Mouse (Mus musculus) thymus, postnatal 14 days (tissue): ENCODE results near the gene Gm13697.
"Not testable (repeated sequence)": the region's sequence is repeated elsewhere in the genome, so short reads cannot be mapped to it uniquely, and the experiment has no call there.

Experiments used
- DNase-seq: peaks from one replicate; pipeline ENCODE4 v3.0.0; 2021

The Gm13697 gene

DNA sequence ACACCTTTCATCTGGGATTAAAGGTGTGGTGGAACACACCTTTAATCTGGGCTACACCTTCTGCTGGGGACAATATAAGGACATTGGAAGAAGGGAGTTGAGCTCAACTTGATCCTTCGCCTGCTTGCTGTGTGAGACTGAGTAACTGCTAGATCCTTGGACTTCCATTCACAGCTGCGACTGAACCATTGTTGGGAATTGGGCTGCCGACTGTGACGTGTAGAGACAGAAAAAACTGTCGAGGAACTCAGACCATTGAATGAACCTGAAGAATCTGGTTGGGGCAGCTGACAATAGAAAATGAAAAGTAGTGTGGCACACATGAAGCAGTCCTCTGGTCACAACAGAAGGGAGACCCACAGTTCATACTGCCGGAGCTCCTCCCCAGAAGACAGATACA lies at the start of gene Gm13697:
Gene Gm13697, plus strand, starts transcription at position 301 of the 400 bp plus-strand sequence.
- not testable (repeated sequence) for DNase-seq

DNA sequence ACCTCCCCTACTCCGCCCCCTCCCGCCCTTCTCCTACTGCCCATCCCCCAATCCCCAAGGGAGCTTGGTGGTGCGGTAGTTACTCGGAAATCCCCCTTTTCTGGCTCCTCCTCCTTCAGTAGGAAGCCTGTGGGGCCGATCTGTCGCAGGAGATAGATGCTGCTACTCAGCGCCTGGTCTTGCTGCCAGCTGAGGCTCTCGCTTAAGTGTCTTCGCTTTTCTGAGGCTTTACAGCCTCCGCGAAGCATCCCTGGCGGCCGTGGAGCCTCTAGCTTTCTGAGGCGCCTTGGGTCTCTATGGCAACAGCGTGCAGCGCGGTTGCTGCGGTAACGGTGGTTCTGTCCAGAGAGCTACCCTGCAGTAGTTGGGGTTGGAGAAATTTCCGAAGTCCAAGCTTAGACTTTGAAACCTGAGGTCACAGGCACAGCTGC lies 43.6 kb upstream of the Gm13697 start, which contains the start of gene Zswim2:
Gene Zswim2, minus strand, starts transcription at position 298 of the 431 bp plus-strand sequence.
- DNase-seq, result peak; percentile 26

DNA sequence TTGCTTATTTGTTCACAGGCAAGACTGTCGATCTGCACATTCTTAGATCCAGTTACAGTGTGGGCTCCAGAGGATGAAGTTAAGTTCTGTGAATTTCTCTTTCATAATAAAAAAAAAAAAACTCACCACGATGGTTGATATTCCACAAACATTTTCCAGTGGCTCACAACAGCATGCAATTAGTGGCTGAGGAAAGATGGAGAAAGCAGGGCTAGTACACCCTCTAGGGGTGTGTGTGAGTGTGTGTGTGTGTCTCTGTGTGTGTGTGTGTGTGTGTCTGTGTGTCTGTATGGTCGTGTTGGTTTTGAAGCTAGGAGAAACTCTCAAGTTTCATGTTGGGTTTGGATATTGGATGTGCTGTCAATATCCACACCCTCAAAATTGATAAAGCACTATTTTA lies 43.2 kb upstream of the Gm13697 start:
- DNase-seq, result no peak

DNA sequence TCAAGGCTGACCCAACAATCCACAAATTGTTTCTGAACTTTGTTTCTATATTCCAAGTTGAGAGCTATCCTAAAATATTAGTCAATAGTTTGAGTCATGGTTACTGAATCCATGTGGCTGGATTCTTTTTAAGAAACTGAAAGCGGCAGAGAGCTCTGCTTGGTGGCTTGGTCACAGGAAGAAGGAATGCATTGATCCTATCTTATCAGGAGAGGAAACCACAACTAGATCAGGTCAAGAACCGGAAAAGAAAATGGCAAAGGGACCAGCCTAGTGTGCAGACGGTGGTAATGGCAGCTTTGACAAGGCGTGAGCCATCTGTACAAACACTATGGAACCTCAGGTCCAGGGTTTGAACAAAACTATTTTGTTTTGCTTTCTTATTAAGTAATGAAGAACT lies 42.8 kb upstream of the Gm13697 start:
- DNase-seq, result no peak

DNA sequence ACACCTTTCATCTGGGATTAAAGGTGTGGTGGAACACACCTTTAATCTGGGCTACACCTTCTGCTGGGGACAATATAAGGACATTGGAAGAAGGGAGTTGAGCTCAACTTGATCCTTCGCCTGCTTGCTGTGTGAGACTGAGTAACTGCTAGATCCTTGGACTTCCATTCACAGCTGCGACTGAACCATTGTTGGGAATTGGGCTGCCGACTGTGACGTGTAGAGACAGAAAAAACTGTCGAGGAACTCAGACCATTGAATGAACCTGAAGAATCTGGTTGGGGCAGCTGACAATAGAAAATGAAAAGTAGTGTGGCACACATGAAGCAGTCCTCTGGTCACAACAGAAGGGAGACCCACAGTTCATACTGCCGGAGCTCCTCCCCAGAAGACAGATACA lies 29.1 kb upstream of the Gm13697 start, which contains the start of gene Gm13698:
Gene Gm13698, plus strand, starts transcription at position 301 of the 400 bp plus-strand sequence.
- DNase-seq, result not testable (repeated sequence)

DNA sequence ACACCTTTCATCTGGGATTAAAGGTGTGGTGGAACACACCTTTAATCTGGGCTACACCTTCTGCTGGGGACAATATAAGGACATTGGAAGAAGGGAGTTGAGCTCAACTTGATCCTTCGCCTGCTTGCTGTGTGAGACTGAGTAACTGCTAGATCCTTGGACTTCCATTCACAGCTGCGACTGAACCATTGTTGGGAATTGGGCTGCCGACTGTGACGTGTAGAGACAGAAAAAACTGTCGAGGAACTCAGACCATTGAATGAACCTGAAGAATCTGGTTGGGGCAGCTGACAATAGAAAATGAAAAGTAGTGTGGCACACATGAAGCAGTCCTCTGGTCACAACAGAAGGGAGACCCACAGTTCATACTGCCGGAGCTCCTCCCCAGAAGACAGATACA lies 23.3 kb upstream of the Gm13697 start, which contains the start of gene Gm13693:
Gene Gm13693, plus strand, starts transcription at position 301 of the 400 bp plus-strand sequence.
- not testable (repeated sequence) for DNase-seq

DNA sequence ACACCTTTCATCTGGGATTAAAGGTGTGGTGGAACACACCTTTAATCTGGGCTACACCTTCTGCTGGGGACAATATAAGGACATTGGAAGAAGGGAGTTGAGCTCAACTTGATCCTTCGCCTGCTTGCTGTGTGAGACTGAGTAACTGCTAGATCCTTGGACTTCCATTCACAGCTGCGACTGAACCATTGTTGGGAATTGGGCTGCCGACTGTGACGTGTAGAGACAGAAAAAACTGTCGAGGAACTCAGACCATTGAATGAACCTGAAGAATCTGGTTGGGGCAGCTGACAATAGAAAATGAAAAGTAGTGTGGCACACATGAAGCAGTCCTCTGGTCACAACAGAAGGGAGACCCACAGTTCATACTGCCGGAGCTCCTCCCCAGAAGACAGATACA lies 17.5 kb upstream of the Gm13697 start, which contains the start of gene Gm13695:
Gene Gm13695, plus strand, starts transcription at position 301 of the 400 bp plus-strand sequence.
- DNase-seq, result not testable (repeated sequence)

DNA sequence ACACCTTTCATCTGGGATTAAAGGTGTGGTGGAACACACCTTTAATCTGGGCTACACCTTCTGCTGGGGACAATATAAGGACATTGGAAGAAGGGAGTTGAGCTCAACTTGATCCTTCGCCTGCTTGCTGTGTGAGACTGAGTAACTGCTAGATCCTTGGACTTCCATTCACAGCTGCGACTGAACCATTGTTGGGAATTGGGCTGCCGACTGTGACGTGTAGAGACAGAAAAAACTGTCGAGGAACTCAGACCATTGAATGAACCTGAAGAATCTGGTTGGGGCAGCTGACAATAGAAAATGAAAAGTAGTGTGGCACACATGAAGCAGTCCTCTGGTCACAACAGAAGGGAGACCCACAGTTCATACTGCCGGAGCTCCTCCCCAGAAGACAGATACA lies 11.7 kb upstream of the Gm13697 start, which contains the start of gene Gm13696:
Gene Gm13696, plus strand, starts transcription at position 301 of the 400 bp plus-strand sequence.
- DNase-seq, result not testable (repeated sequence)

DNA sequence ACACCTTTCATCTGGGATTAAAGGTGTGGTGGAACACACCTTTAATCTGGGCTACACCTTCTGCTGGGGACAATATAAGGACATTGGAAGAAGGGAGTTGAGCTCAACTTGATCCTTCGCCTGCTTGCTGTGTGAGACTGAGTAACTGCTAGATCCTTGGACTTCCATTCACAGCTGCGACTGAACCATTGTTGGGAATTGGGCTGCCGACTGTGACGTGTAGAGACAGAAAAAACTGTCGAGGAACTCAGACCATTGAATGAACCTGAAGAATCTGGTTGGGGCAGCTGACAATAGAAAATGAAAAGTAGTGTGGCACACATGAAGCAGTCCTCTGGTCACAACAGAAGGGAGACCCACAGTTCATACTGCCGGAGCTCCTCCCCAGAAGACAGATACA lies 5.9 kb upstream of the Gm13697 start, which contains the start of gene Gm13694:
Gene Gm13694, plus strand, starts transcription at position 301 of the 400 bp plus-strand sequence.
- not testable (repeated sequence) for DNase-seq

DNA sequence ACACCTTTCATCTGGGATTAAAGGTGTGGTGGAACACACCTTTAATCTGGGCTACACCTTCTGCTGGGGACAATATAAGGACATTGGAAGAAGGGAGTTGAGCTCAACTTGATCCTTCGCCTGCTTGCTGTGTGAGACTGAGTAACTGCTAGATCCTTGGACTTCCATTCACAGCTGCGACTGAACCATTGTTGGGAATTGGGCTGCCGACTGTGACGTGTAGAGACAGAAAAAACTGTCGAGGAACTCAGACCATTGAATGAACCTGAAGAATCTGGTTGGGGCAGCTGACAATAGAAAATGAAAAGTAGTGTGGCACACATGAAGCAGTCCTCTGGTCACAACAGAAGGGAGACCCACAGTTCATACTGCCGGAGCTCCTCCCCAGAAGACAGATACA lies 5.7 kb downstream of the Gm13697 start, which contains the start of gene Gm13691:
Gene Gm13691, plus strand, starts transcription at position 301 of the 400 bp plus-strand sequence.
- not testable (repeated sequence) for DNase-seq

DNA sequence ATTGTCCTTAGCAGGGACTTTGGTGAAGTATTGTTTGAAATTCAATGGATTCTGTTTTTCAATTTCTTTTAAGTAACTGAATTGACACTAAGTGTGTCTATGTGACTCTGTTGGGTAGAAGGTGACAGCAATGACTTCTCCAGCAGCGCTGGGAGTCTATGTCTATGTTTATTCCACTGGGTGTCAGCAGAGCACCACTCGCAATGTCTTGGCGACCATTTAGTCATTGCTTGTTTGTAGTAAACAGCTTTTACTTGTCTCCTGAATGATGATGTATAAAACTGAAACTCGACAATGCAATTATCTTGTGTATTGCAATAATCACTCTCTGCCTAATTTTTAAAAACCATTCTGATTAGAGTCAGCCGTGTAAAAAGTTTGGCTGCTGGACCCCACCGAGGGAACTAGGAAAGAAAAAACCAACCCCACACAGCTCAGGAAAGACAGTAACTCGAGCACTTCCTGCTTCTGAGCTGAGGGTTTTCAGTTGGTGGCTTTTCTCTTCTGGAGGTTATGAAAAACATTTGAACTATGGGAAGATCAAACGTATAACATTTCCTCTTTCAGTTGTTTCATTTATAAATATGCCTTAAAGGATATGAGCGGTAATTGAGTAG lies 9.2 kb downstream of the Gm13697 start:
- DNase-seq, result peak; percentile 66

DNA sequence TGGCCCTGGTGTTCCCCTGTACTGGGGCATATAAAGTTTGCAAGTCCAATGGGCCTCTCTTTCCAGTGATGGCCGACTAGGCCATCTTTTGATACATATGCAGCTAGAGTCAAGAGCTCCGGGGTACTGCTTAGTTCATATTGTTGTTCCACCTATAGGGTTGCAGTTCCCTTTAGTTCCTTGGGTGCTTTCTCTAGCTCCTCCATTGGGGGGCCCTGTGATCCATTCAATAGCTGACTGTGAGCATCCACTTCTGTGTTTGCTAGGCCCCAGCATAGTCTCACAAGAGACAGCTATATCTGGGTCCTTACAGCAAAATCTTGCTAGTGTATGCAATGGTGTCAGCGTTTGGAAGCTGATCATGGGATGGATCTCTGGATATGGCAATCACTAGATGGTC lies 10.0 kb downstream of the Gm13697 start:
- peak; percentile 59 for DNase-seq

DNA sequence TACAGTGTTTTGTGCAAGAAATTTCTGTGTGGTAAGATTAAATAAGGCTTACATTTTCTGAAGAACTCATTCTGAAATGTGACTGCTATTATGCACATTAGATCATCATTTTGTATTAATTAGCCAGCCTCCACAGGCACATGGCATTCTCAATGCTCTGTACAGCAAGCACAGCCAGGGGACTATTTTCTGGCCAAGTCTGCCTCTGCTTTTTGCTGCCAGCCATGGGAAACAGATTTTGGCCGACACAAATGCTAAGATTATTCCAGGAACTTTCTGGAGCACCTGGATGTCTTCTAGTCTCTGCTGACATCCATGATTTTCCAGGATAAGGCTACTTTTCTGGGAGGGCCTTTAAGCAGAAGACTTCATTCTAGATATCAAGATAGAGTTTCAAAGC lies 24.4 kb downstream of the Gm13697 start:
- no peak for DNase-seq

DNA sequence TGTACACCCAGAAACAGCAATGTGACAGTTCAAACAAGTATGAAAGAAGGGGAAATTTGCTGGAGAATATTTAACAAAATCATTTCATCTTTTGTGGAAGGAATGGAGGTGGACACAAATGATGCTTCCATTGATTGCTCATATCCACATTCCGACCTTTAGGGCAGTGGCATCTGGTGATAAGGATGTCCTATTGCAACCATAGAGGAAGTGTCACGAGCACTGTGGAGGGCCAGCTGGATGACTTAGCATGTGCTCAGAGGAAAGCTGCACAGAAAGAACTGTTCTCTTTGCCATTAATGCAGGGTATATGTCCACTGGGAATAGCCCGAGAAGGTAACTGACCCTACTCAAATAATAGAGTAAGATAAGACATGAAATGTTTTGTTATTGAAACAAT lies 25.3 kb downstream of the Gm13697 start:
- no peak for DNase-seq

DNA sequence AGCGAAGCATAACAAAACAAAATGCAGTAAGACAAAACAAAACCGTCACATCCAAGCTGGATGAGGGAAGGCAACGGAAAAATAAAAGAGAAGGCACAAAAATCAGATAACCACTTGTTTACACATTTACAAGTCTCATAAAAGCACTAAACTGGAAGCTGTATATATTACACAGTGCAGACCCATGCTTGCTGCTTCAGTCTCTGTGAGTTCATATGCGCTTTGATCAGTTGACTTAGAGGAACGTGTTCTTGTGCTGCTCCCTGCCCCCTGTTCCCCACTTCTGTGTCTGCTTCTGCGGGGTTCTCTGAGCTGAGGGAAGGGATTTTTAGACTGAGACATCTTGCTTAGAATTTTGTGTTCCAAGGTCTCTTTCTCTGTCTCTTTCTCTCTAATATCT lies 30.0 kb downstream of the Gm13697 start:
- DNase-seq, result no peak

DNA sequence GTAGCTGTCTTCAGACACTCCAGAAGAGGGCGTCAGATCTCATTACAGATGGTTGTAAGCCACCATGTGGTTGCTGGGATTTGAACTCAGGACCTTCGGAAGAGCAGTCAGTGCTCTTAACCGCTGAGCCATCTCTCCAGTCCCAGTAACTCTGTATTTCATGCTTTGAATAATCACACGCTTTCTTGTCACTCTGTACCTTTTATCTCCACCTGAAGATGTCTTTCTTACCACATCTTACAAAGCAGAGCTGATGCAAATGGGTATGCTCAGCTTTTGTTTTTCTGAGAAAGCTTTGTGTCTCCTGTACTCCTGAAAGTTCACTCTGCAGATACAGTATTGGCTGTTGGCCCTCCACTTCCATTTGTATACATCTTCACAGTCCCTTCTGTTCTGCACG lies 31.7 kb downstream of the Gm13697 start:
- peak; percentile 25 for DNase-seq

DNA sequence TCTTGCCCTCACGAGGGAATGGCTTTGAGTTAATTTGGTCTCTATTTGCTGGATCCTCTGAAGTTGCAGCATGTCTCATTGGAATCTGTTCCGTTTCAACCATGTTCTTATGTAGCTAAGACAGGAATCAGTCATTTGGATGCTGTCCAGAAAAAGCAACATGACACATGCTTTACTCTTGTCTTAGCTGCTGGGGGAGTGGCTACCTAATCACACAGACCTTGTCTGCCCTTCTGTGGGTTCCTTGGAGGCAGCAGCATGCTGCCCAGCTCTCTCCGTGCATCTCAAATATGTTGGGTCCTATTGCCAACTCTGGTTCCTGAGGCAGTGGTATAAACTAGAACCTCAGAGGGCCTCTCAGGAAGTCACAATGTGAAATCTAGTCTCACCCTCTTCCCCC lies 33.8 kb downstream of the Gm13697 start:
- no peak for DNase-seq

DNA sequence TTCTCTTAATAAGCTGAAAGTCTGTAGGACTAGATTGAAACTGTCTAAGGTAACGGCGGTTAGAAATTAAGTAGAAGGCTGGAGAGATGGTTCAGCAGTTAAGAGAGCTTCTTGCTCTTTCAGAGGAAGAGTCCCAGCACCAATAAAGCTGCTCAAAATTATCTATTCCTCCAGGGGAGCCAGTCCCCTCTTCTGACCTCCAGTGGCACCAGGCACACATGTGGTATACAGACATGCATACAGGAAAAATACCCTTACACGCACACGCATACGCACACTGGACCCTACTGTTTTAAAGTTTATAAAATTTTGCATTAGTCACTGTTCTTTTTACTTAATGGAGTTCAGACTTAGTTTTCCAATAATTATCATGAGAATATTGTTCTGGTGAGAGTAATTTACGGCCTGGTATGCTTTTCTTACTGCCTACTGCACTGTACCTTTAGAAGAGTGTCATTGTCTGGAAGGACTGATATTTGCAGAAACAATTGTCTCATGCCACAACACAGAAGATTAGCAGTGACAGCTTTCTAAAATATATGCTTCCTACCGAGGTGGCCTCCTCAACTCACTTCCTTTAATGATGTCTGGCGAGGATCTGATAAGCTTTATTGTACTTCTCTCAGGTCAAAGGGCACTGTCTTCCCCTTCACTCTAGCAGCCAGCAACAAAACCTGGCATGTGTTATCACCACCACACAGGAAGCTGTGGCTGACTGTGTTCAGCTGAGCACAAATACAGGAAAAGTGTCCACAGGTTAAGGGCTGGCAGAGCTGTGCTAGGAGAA lies 35.2 kb downstream of the Gm13697 start:
- peak; percentile 43 for DNase-seq

DNA sequence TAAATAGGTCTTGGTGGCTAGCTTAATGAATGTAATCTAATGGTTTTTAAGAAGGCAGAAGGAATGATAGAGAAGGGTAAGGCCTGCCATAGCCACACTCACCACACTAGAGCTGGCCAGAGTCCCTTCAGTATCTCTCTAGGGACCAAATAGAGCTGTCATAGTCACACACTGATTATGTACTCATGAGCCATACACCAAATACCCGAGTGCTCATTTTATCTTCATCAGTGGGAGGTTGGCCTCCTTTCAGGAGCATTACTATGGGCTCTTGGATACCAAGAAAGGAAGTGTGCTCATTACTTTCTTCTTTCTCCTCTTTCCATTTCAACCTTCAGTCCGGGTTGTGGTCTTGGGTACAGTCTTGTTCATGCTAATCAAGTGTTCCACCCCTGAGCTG lies 37.4 kb downstream of the Gm13697 start:
- no peak for DNase-seq

DNA sequence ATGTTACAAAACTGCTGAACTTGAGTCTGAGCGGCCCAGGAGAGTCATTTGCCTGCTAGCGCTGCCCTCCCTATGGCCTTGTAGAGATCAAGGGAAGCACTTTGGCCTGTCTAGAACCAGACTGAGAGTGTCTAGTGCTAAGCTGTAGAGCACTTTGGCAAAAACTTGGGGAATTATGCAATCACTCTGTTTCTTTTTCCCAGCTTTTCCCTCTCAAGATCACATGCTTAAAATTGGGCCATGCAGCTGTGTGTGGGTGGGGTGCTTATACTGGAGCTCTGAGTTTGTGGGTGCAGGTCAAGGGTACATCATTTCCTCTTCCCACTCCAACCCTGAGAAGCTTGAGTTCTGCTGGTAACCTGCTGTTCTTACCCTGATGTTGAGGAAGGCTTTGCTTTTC lies 38.4 kb downstream of the Gm13697 start:
- peak; percentile 48 for DNase-seq

DNA sequence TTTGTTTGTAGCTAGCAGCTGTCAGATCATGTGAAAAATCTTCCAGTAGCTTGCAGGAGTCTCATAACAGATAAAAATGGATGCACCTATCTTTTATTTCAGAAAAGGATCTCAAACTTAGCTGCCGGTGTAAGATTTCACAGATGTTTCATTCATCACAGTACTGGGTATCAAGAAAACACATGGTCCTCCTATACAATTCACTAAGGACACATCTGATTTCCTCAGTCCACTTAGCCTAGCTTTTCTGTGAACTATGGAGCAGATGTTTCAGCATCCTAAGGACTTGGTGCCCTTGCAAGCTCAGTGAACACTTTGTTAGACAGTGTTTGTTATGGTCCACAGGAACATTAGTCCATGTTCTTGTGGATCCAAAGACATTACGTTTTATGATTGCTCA lies 38.8 kb downstream of the Gm13697 start:
- no peak for DNase-seq

DNA sequence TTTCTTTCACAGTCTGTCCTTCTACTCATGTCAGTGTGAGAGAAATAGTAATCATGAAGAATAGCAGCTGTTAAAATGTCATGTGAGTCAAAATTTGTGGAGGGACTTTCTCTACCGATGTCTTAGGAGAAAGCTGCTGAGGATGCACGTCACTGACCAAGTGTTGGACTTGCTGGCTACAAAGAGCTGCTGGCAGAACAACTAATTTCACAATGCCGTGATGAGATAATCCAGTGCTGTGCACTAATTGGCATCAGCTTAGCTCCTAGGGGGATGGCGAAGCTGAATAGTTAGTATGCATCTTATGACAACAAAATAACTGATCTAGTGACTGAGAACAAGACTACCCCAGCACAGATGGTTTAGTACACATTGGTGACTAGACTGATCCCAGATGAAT lies 40.7 kb downstream of the Gm13697 start:
- no peak for DNase-seq

DNA sequence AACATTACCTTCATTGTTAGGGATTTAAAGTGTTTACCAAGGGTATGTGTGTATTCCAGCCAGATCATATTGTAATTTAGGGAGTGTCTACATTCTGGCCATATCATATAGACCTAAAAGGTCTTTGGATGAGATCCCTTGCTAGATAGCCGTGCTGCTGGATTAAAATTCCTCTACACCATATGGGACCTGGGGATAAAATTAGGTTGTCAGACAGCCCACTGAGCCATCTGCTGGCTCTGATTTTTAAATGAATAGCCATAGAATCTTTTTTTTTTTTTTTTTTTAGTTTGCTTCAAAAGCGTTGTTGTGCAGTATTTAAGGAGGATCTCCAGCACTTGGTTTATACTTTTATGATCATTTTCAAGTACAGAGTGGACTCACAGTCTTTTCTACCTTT lies 48.0 kb downstream of the Gm13697 start:
- no peak for DNase-seq

DNA sequence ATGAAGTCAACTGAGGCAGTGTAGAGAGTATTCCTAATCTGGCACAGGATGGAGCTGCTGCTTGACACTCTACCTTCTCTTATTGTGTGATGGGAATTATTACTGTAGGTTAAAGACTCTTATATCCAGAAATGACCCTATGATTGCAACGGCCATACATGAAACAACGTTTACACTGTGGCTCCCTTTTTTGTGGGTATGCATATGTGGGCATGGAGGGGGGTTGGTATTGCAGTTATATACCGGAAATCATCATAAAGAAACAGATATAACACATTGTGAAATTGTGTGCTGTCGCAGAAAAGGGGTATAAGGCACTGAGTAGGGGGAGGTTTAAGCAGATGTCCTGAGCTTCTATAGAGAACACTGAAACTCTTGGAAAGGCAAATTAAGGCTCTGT lies 51.5 kb downstream of the Gm13697 start:
- no peak for DNase-seq
